Mouse (Mus musculus): ENCODE measurements around the gene Wnt5b. TPM values are rescaled to one million over a fixed set of nuclear protein-coding genes. Genes with fewer than 3 reads are reported as not detected.

The Wnt5b gene
- polyA plus RNA-seq, 1 experiment from 2014 or later: 21.9 TPM

DNA sequence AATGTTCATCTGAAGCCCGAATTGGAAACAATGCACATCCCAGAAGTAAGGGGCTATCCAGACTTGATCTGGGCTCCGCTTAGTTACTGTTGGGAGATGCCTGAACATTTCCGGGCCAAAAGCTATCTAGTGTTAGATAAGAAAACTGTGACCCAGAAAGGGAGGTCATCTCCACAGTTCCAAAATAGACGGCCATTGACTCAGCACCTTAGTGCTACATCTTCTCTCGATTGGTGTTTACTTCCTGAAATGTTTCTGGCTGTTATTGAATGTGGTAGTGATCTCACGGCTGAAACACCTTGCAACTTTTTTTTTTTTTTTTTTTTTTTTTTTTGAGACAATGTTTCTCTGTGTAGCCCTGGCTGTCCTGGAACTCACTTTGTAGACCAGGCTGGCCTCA lies 68.2 kb downstream of the Wnt5b start:
- Histone ChIP-seq H3K4me2 (no peak overlapping the region), H3K27ac (no peak overlapping the region), H3K27me3 (no peaks in the 10 kb centered on the region), H3K4me3 (replicated peaks) (no peak overlapping the region), H3K9ac (replicated peaks) (no peak overlapping the region), H3K9me3 (no peaks in the 10 kb centered on the region), H3K36me3 (peaks cover 8% of the 10 kb centered on the region; the same call in 1 of the 2 replicates), H3K4me1 (replicated peaks) (peaks cover 26% of the 10 kb centered on the region)
- ATAC-seq (ENCODE audit: insufficient number of reproducible peaks, insufficient read depth, low FRiP score, low TSS enrichment, low read depth): no peak
- 87% methylated on average over 6 of the region's 6 CpGs for WGBS

GRCm38 (mm10) chr6:119473992-119474391 lies 70.2 kb downstream of the Wnt5b start:
- Histone ChIP-seq H3K9me3 (no peaks in the 10 kb centered on the region), H3K4me3 (replicated peaks) (no peak overlapping the region), H3K4me2 (no peak overlapping the region), H3K4me1 (replicated peaks) (peaks cover 17% of the 10 kb centered on the region), H3K9ac (replicated peaks) (no peak overlapping the region), H3K27ac (no peak overlapping the region), H3K27me3 (no peaks in the 10 kb centered on the region), H3K36me3 (no peaks in the 10 kb centered on the region)
- no peak for ATAC-seq (ENCODE audit: insufficient number of reproducible peaks, insufficient read depth, low FRiP score, low TSS enrichment, low read depth)
- WGBS: 73% methylated on average over 4 of the region's 4 CpGs

GRCm38 (mm10) chr6:119473446-119473845 lies 70.7 kb downstream of the Wnt5b start:
- H3K36me3 ChIP-seq: no peaks in the 10 kb centered on the region
- H3K27ac ChIP-seq: no peak overlapping the region
- WGBS: 88% methylated on average over 7 of the region's 7 CpGs
- ATAC-seq (ENCODE audit: insufficient number of reproducible peaks, insufficient read depth, low FRiP score, low TSS enrichment, low read depth): no peak
- peaks cover 14% of the 10 kb centered on the region for H3K4me1 ChIP-seq (replicated peaks)
- H3K9me3 ChIP-seq: no peaks in the 10 kb centered on the region
- H3K27me3 ChIP-seq: no peaks in the 10 kb centered on the region
- H3K4me2 ChIP-seq: no peak overlapping the region
- no peak overlapping the region for H3K9ac ChIP-seq (replicated peaks)
- H3K4me3 ChIP-seq (replicated peaks): no peak overlapping the region

DNA sequence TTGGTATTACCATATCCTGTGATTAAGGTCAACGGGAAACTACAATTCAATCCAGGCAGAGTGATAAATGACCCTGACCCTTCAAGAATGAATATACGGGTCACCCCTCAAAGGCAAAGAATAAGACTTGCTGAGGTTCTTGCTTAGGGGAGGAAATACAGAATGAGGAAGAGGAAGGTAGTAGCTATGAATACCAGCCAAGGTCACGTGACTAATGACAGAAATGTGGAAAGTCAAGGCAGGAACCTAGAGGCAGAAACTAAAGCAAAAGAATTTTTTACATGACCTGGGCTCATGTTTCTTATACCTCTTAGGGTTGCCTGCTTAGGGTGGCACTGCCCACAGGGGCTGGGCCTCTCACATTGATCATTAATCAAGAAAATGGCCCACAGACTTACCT lies 71.4 kb downstream of the Wnt5b start:
- Histone ChIP-seq H3K36me3 (no peaks in the 10 kb centered on the region), H3K9me3 (no peaks in the 10 kb centered on the region), H3K9ac (replicated peaks) (no peak overlapping the region), H3K4me3 (replicated peaks) (no peak overlapping the region), H3K27me3 (no peaks in the 10 kb centered on the region), H3K4me2 (no peak overlapping the region), H3K27ac (no peak overlapping the region), H3K4me1 (replicated peaks) (peaks cover 6% of the 10 kb centered on the region)
- 82% methylated on average over 3 of the region's 3 CpGs for WGBS
- no peak for ATAC-seq (ENCODE audit: insufficient number of reproducible peaks, insufficient read depth, low FRiP score, low TSS enrichment, low read depth)

DNA sequence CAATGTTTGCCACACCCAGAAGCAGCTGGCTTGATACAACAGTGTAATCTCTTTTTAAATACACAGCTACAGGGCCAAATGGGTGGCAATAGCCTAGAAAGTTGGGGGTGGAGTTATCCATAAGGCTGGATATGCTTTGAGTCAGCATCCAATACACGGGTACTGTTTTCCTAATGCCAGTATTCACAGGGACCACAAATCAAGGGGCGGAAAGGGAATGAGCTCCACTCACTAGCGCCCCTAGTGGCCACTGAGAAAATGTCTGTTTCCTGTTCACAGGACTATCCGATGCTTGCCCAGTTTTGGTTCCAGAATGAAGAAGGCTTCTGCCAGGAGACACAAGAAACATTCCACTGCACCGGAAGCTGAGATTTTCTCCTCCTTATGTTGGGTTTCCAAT lies 72.0 kb downstream of the Wnt5b start:
- no peak overlapping the region for H3K4me2 ChIP-seq
- no peak overlapping the region for H3K27ac ChIP-seq
- H3K27me3 ChIP-seq: no peaks in the 10 kb centered on the region
- 40% methylated on average over 5 of the region's 5 CpGs for WGBS
- H3K9ac ChIP-seq (replicated peaks): no peak overlapping the region
- no peak for ATAC-seq (ENCODE audit: insufficient number of reproducible peaks, insufficient read depth, low FRiP score, low TSS enrichment, low read depth)
- H3K4me1 ChIP-seq (replicated peaks): peaks cover under 1% of the 10 kb centered on the region; the same call in 1 of the 2 replicates
- H3K36me3 ChIP-seq: no peaks in the 10 kb centered on the region
- H3K9me3 ChIP-seq: no peaks in the 10 kb centered on the region
- no peak overlapping the region for H3K4me3 ChIP-seq (replicated peaks)

GRCm38 (mm10) chr6:119470777-119471176 lies 73.4 kb downstream of the Wnt5b start:
- H3K9me3 ChIP-seq: no peaks in the 10 kb centered on the region
- H3K9ac ChIP-seq (replicated peaks): no peak overlapping the region
- ATAC-seq (ENCODE audit: insufficient number of reproducible peaks, insufficient read depth, low FRiP score, low TSS enrichment, low read depth): no peak
- no peak overlapping the region for H3K27ac ChIP-seq
- H3K4me1 ChIP-seq (replicated peaks): no peaks in the 10 kb centered on the region
- no peak overlapping the region for H3K4me2 ChIP-seq
- no peak overlapping the region for H3K4me3 ChIP-seq (replicated peaks)
- no peaks in the 10 kb centered on the region for H3K36me3 ChIP-seq
- 87% methylated on average over 3 of the region's 3 CpGs for WGBS
- no peaks in the 10 kb centered on the region for H3K27me3 ChIP-seq

- 77% methylated on average over 2 of the region's 2 CpGs for WGBS
- Histone ChIP-seq H3K4me3 (replicated peaks) (no peak overlapping the region), H3K27me3 (no peaks in the 10 kb centered on the region), H3K4me1 (replicated peaks) (no peaks in the 10 kb centered on the region), H3K27ac (no peak overlapping the region), H3K36me3 (no peaks in the 10 kb centered on the region), H3K9ac (replicated peaks) (no peak overlapping the region), H3K4me2 (no peak overlapping the region), H3K9me3 (no peaks in the 10 kb centered on the region)
- ATAC-seq (ENCODE audit: insufficient number of reproducible peaks, insufficient read depth, low FRiP score, low TSS enrichment, low read depth): no peak
Observed at GRCm38 (mm10) chr6:119467785-119468059, 76.4 kb downstream of the Wnt5b start.

GRCm38 (mm10) chr6:119466921-119467784 lies 77.0 kb downstream of the Wnt5b start:
- no peaks in the 10 kb centered on the region for H3K27me3 ChIP-seq
- no peaks in the 10 kb centered on the region for H3K36me3 ChIP-seq
- no peaks in the 10 kb centered on the region for H3K4me1 ChIP-seq (replicated peaks)
- no peak overlapping the region for H3K4me2 ChIP-seq
- no peaks in the 10 kb centered on the region for H3K9me3 ChIP-seq
- 62% methylated on average over 10 of the region's 10 CpGs for WGBS
- H3K4me3 ChIP-seq (replicated peaks): no peak overlapping the region
- H3K27ac ChIP-seq: 0 out of 2 replicates have a peak overlapping the region, but pooled peaks have one; percentile 31
- H3K9ac ChIP-seq (replicated peaks): no peak overlapping the region
- no peak for ATAC-seq (ENCODE audit: insufficient number of reproducible peaks, insufficient read depth, low FRiP score, low TSS enrichment, low read depth)

GRCm38 (mm10) chr6:119466161-119466560 lies 78.0 kb downstream of the Wnt5b start:
- H3K4me1 ChIP-seq (replicated peaks): no peaks in the 10 kb centered on the region
- no peaks in the 10 kb centered on the region for H3K27me3 ChIP-seq
- no peak overlapping the region for H3K4me2 ChIP-seq
- H3K27ac ChIP-seq: no peak overlapping the region
- H3K9ac ChIP-seq (replicated peaks): no peak overlapping the region
- no peak for ATAC-seq (ENCODE audit: insufficient number of reproducible peaks, insufficient read depth, low FRiP score, low TSS enrichment, low read depth)
- no peaks in the 10 kb centered on the region for H3K36me3 ChIP-seq
- H3K9me3 ChIP-seq: no peaks in the 10 kb centered on the region
- H3K4me3 ChIP-seq (replicated peaks): no peak overlapping the region
- 90% methylated on average over 1 of the region's 1 CpGs for WGBS

DNA sequence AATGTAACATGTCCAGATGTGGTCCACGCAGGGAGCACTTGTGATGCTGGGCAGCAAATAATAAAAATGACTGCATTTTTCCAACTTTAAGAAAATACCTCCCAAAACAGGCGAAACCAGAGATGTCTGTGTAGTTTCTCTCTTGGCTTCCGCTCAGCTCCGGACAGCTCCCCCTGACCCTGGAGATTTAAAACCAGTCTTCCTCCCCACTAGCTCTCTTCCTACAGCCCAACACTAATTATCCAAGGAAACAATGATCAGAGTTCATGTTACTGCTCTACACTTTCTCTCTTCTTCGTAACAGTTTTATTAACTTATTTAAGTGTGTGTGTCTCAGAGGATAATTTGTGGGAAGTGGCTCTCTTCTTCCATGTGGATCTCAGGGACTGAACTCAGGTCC lies 83.8 kb downstream of the Wnt5b start:
- Histone ChIP-seq H3K9me3 (no peaks in the 10 kb centered on the region), H3K9ac (replicated peaks) (no peak overlapping the region), H3K27ac (no peak overlapping the region), H3K27me3 (no peaks in the 10 kb centered on the region), H3K4me3 (replicated peaks) (no peak overlapping the region), H3K4me2 (no peak overlapping the region), H3K4me1 (replicated peaks) (no peaks in the 10 kb centered on the region), H3K36me3 (no peaks in the 10 kb centered on the region)
- no peak for ATAC-seq (ENCODE audit: insufficient number of reproducible peaks, insufficient read depth, low FRiP score, low TSS enrichment, low read depth)
- 85% methylated on average over 5 of the region's 5 CpGs for WGBS

DNA sequence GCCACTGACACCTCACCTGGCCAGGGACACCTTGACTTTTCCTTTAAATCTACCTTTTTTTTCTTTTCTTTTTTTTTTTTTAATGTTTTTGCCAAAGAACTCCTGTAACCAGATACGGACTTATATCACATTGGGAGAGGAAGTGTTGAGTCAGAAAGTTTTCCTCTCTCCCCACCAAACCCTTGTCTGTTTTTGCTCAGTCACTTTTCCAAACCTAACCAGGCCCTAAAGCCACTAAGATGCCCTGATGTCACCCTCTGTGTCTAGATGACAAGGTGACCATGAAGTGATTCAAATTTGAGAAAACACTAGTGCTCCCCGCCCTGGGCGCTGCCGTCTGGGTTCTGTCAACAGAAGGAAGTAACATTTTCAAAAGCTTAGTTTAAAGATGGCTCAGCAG lies 85.1 kb downstream of the Wnt5b start:
- Histone ChIP-seq H3K9me3 (no peaks in the 10 kb centered on the region), H3K36me3 (no peaks in the 10 kb centered on the region), H3K4me3 (replicated peaks) (no peak overlapping the region), H3K4me2 (no peak overlapping the region), H3K27me3 (no peaks in the 10 kb centered on the region), H3K9ac (replicated peaks) (no peak overlapping the region), H3K4me1 (replicated peaks) (peaks cover 5% of the 10 kb centered on the region; the same call in 1 of the 2 replicates), H3K27ac (no peak overlapping the region)
- no peak for ATAC-seq (ENCODE audit: insufficient number of reproducible peaks, insufficient read depth, low FRiP score, low TSS enrichment, low read depth)
- 76% methylated on average over 4 of the region's 4 CpGs for WGBS

- H3K4me1 ChIP-seq (replicated peaks): peaks cover 5% of the 10 kb centered on the region; the same call in 1 of the 2 replicates
- no peak for ATAC-seq (ENCODE audit: insufficient number of reproducible peaks, insufficient read depth, low FRiP score, low TSS enrichment, low read depth)
- no peak overlapping the region for H3K9ac ChIP-seq (replicated peaks)
- H3K36me3 ChIP-seq: no peaks in the 10 kb centered on the region
- no peaks in the 10 kb centered on the region for H3K9me3 ChIP-seq
- WGBS: 63% methylated on average over 8 of the region's 8 CpGs
- no peaks in the 10 kb centered on the region for H3K27me3 ChIP-seq
- no peak overlapping the region for H3K27ac ChIP-seq
- no peak overlapping the region for H3K4me2 ChIP-seq
- H3K4me3 ChIP-seq (replicated peaks): no peak overlapping the region
Observed at GRCm38 (mm10) chr6:119458166-119458565, 86.0 kb downstream of the Wnt5b start.
